Mouse (Mus musculus): ENCODE measurements around the gene Mcidas. TPM values are rescaled to one million over a fixed set of nuclear protein-coding genes. Genes with fewer than 3 reads are reported as not detected.
A peak's percentile ranks its signal among the peaks of the same experiment; 100 is the strongest.
"Not testable (repeated sequence)": the region's sequence is repeated elsewhere in the genome, so short reads cannot be mapped to it uniquely, and the experiment has no call there.

Mcidas gene
- polyA plus RNA-seq, 1 experiment from 2014 or later: 0.62 TPM

- H3K4me1 ChIP-seq (ENCODE audit: control insufficient read depth, insufficient read depth, low read length): peaks cover 7% of the 10 kb centered on the region
- peak overlapping the region; percentile 50 for H3K4me3 ChIP-seq (ENCODE audit: low read length)
- peak overlapping the region; percentile 6; the same call in 1 of the 2 replicates for H3K9ac ChIP-seq (ENCODE audit: low read length)
- ATAC-seq (replicated peaks; ENCODE audit: extremely low read depth, insufficient read depth, low FRiP score): no peak
- no peak overlapping the region for H3K27ac ChIP-seq (ENCODE audit: low read length)
- H3K27me3 ChIP-seq (ENCODE audit: control insufficient read depth, insufficient read depth, low read length): peaks cover 47% of the 10 kb centered on the region
- H3K9me3 ChIP-seq (replicated peaks; ENCODE audit: control insufficient read depth, low read length): no peaks in the 10 kb centered on the region
- WGBS: 1% methylated on average over 46 of the region's 46 CpGs
- no peaks in the 10 kb centered on the region for H3K36me3 ChIP-seq (ENCODE audit: control insufficient read depth, insufficient read depth)
- H3K4me2 ChIP-seq (ENCODE audit: low read depth, low read length): peak overlapping the region; percentile 72
Measured at GRCm38 (mm10) chr13:112998427-112999201, 5.0 kb downstream of the Mcidas start.

- ATAC-seq (replicated peaks; ENCODE audit: extremely low read depth, insufficient read depth, low FRiP score): no peak
- no peak overlapping the region for H3K4me2 ChIP-seq (ENCODE audit: low read depth, low read length)
- no peak overlapping the region for H3K27ac ChIP-seq (ENCODE audit: low read length)
Measured at GRCm38 (mm10) chr13:113000090-113000489, 6.4 kb downstream of the Mcidas start.

GRCm38 (mm10) chr13:113000576-113001318 is 7.1 kb downstream of the Mcidas start:
- no peaks in the 10 kb centered on the region for H3K36me3 ChIP-seq (ENCODE audit: control insufficient read depth, insufficient read depth)

More at GRCm38 (mm10) chr13:113000090-113000489, 6.4 kb downstream of the Mcidas start:
- H3K36me3 ChIP-seq (ENCODE audit: control insufficient read depth, insufficient read depth): no peaks in the 10 kb centered on the region
- H3K27me3 ChIP-seq (ENCODE audit: control insufficient read depth, insufficient read depth, low read length): peaks cover 32% of the 10 kb centered on the region
- H3K4me3 ChIP-seq (ENCODE audit: low read length): no peak overlapping the region
- 69% methylated on average over 3 of the region's 3 CpGs for WGBS
- H3K9me3 ChIP-seq (replicated peaks; ENCODE audit: control insufficient read depth, low read length): no peaks in the 10 kb centered on the region
- H3K9ac ChIP-seq (ENCODE audit: low read length): no peak overlapping the region
- H3K4me1 ChIP-seq (ENCODE audit: control insufficient read depth, insufficient read depth, low read length): no peaks in the 10 kb centered on the region

GRCm38 (mm10) chr13:113012683-113013082 is 19.0 kb downstream of the Mcidas start:
- peak overlapping the region; percentile 57 for H3K4me3 ChIP-seq (ENCODE audit: low read length)

More at GRCm38 (mm10) chr13:113000576-113001318, 7.1 kb downstream of the Mcidas start:
- Histone ChIP-seq H3K27me3 (ENCODE audit: control insufficient read depth, insufficient read depth, low read length) (peaks cover 26% of the 10 kb centered on the region), H3K4me1 (ENCODE audit: control insufficient read depth, insufficient read depth, low read length) (no peaks in the 10 kb centered on the region), H3K9ac (ENCODE audit: low read length) (no peak overlapping the region), H3K27ac (ENCODE audit: low read length) (no peak overlapping the region), H3K4me3 (ENCODE audit: low read length) (no peak overlapping the region), H3K4me2 (ENCODE audit: low read depth, low read length) (no peak overlapping the region), H3K9me3 (replicated peaks; ENCODE audit: control insufficient read depth, low read length) (no peaks in the 10 kb centered on the region)
- WGBS: 59% methylated on average over 9 of the region's 9 CpGs
- ATAC-seq (replicated peaks; ENCODE audit: extremely low read depth, insufficient read depth, low FRiP score): no peak

GRCm38 (mm10) chr13:113013174-113013953 is 19.7 kb downstream of the Mcidas start:
- peak overlapping the region; percentile 57 for H3K4me3 ChIP-seq (ENCODE audit: low read length)
- H3K9ac ChIP-seq (ENCODE audit: low read length): peak overlapping the region; percentile 64; the same call in 1 of the 2 replicates
- not testable (repeated sequence) for H3K27ac ChIP-seq (ENCODE audit: low read length); H3K27me3 ChIP-seq (ENCODE audit: control insufficient read depth, insufficient read depth, low read length); H3K9me3 ChIP-seq (replicated peaks; ENCODE audit: control insufficient read depth, low read length); H3K36me3 ChIP-seq (ENCODE audit: control insufficient read depth, insufficient read depth); H3K4me1 ChIP-seq (ENCODE audit: control insufficient read depth, insufficient read depth, low read length)
- H3K4me2 ChIP-seq (ENCODE audit: low read depth, low read length): peak overlapping the region; percentile 70
- 25% methylated on average over 18 of the region's 20 CpGs for WGBS
- ATAC-seq (replicated peaks; ENCODE audit: extremely low read depth, insufficient read depth, low FRiP score): peak; percentile 37

More at GRCm38 (mm10) chr13:113012683-113013082, 19.0 kb downstream of the Mcidas start:
- no peaks in the 10 kb centered on the region for H3K27me3 ChIP-seq (ENCODE audit: control insufficient read depth, insufficient read depth, low read length)
- H3K9ac ChIP-seq (ENCODE audit: low read length): no peak overlapping the region
- H3K36me3 ChIP-seq (ENCODE audit: control insufficient read depth, insufficient read depth): no peaks in the 10 kb centered on the region
- ATAC-seq (replicated peaks; ENCODE audit: extremely low read depth, insufficient read depth, low FRiP score): no peak
- no peak overlapping the region for H3K27ac ChIP-seq (ENCODE audit: low read length)
- peaks cover 6% of the 10 kb centered on the region; the same call in 1 of the 2 replicates for H3K4me1 ChIP-seq (ENCODE audit: control insufficient read depth, insufficient read depth, low read length)
- WGBS: 63% methylated on average over 6 of the region's 6 CpGs
- H3K4me2 ChIP-seq (ENCODE audit: low read depth, low read length): peak overlapping the region; percentile 70
- H3K9me3 ChIP-seq (replicated peaks; ENCODE audit: control insufficient read depth, low read length): no peaks in the 10 kb centered on the region

GRCm38 (mm10) chr13:113021521-113021920 is 27.9 kb downstream of the Mcidas start:
- no peak for ATAC-seq (replicated peaks; ENCODE audit: extremely low read depth, insufficient read depth, low FRiP score)
- Histone ChIP-seq H3K36me3 (ENCODE audit: control insufficient read depth, insufficient read depth) (no peaks in the 10 kb centered on the region), H3K4me3 (ENCODE audit: low read length) (no peak overlapping the region), H3K4me2 (ENCODE audit: low read depth, low read length) (no peak overlapping the region), H3K9me3 (replicated peaks; ENCODE audit: control insufficient read depth, low read length) (no peaks in the 10 kb centered on the region), H3K4me1 (ENCODE audit: control insufficient read depth, insufficient read depth, low read length) (no peaks in the 10 kb centered on the region), H3K27ac (ENCODE audit: low read length) (no peak overlapping the region), H3K27me3 (ENCODE audit: control insufficient read depth, insufficient read depth, low read length) (no peaks in the 10 kb centered on the region), H3K9ac (ENCODE audit: low read length) (no peak overlapping the region)
- 76% methylated on average over 2 of the region's 2 CpGs for WGBS

- H3K4me2 ChIP-seq (ENCODE audit: low read depth, low read length): no peak overlapping the region
- H3K9ac ChIP-seq (ENCODE audit: low read length): no peak overlapping the region
- WGBS: 78% methylated on average over 8 of the region's 8 CpGs
- H3K27me3 ChIP-seq (ENCODE audit: control insufficient read depth, insufficient read depth, low read length): no peaks in the 10 kb centered on the region
- H3K36me3 ChIP-seq (ENCODE audit: control insufficient read depth, insufficient read depth): no peaks in the 10 kb centered on the region
- H3K4me3 ChIP-seq (ENCODE audit: low read length): no peak overlapping the region
- H3K9me3 ChIP-seq (replicated peaks; ENCODE audit: control insufficient read depth, low read length): no peaks in the 10 kb centered on the region
- H3K4me1 ChIP-seq (ENCODE audit: control insufficient read depth, insufficient read depth, low read length): no peaks in the 10 kb centered on the region
- H3K27ac ChIP-seq (ENCODE audit: low read length): no peak overlapping the region
- ATAC-seq (replicated peaks; ENCODE audit: extremely low read depth, insufficient read depth, low FRiP score): no peak
Measured at GRCm38 (mm10) chr13:113022467-113022866, 28.8 kb downstream of the Mcidas start.

- Histone ChIP-seq H3K36me3 (ENCODE audit: control insufficient read depth, insufficient read depth) (no peaks in the 10 kb centered on the region), H3K9me3 (replicated peaks; ENCODE audit: control insufficient read depth, low read length) (no peaks in the 10 kb centered on the region), H3K4me2 (ENCODE audit: low read depth, low read length) (no peak overlapping the region), H3K27ac (ENCODE audit: low read length) (no peak overlapping the region), H3K9ac (ENCODE audit: low read length) (no peak overlapping the region), H3K4me1 (ENCODE audit: control insufficient read depth, insufficient read depth, low read length) (no peaks in the 10 kb centered on the region), H3K4me3 (ENCODE audit: low read length) (no peak overlapping the region), H3K27me3 (ENCODE audit: control insufficient read depth, insufficient read depth, low read length) (peaks cover 4% of the 10 kb centered on the region; the same call in 1 of the 2 replicates)
- peak; percentile 49 for ATAC-seq (replicated peaks; ENCODE audit: extremely low read depth, insufficient read depth, low FRiP score)
- 68% methylated on average over 17 of the region's 17 CpGs for WGBS
Measured at GRCm38 (mm10) chr13:113023274-113024143, 29.9 kb downstream of the Mcidas start.

Measured in heart, embryonic 16.5 days (tissue).